Mouse (Mus musculus): ENCODE results near the gene Hoxc5. TPM values are rescaled to one million over a fixed set of nuclear protein-coding genes. Genes with fewer than 3 reads are reported as not detected.

Gene Hoxc5
- polyA plus RNA-seq, 1 experiment from 2014 or later: not detected

- Histone ChIP-seq H3K4me3 (ENCODE audit: low read depth, low read length) (no peak overlapping the region), H3K27me3 (ENCODE audit: insufficient read depth, low read length) (peaks cover 96% of the 10 kb centered on the region), H3K4me1 (ENCODE audit: insufficient read depth) (no peaks in the 10 kb centered on the region), H3K36me3 (replicated peaks; ENCODE audit: insufficient read depth, low read length) (no peaks in the 10 kb centered on the region), H3K9me3 (ENCODE audit: low read length) (no peaks in the 10 kb centered on the region), H3K27ac (ENCODE audit: low read depth) (no peak overlapping the region), H3K9ac (replicated peaks) (no peak overlapping the region), H3K4me2 (ENCODE audit: low read depth, low read length) (no peak overlapping the region)
- no peak for DNase-seq
- no peak for ATAC-seq
- TF ChIP-seq CTCF (IDR thresholded peaks at IDR 0.05; ENCODE audit: low read depth) (no peak), EP300 (IDR thresholded peaks at IDR 0.05; ENCODE audit: low read depth) (no peak)
- WGBS (ENCODE audit: insufficient replicate concordance): 8% methylated on average over 26 of the region's 26 CpGs
These were observed 2.0 kb upstream of the Hoxc5 start for GRCm38 (mm10) chr15:102965003-102965891.

GRCm38 (mm10) chr15:102965892-102966775 is 1.1 kb upstream of the Hoxc5 start:
- peak; percentile 73 for TF ChIP-seq CTCF (IDR thresholded peaks at IDR 0.05; ENCODE audit: low read depth)
- TF ChIP-seq EP300 (IDR thresholded peaks at IDR 0.05; ENCODE audit: low read depth): no peak
- DNase-seq (peak; percentile 77), ATAC-seq (0 out of 2 replicates have a peak, but pooled peaks have one; percentile 45)
- Histone ChIP-seq H3K27ac (ENCODE audit: low read depth) (no peak overlapping the region), H3K36me3 (replicated peaks; ENCODE audit: insufficient read depth, low read length) (no peaks in the 10 kb centered on the region), H3K27me3 (ENCODE audit: insufficient read depth, low read length) (peaks cover 97% of the 10 kb centered on the region), H3K9me3 (ENCODE audit: low read length) (no peaks in the 10 kb centered on the region), H3K4me1 (ENCODE audit: insufficient read depth) (no peaks in the 10 kb centered on the region), H3K4me2 (ENCODE audit: low read depth, low read length) (no peak overlapping the region), H3K9ac (replicated peaks) (no peak overlapping the region), H3K4me3 (ENCODE audit: low read depth, low read length) (no peak overlapping the region)
- WGBS (ENCODE audit: insufficient replicate concordance): 3% methylated on average over 28 of the region's 30 CpGs

GRCm38 (mm10) chr15:102966776-102967311 is 399 bp upstream of the Hoxc5 start, which contains the start of gene Hoxc10:
Gene Hoxc10, plus strand, starts transcription at chr15:102966796.
- no peak within 1 kb of the TSS for H3K4me3 ChIP-seq (ENCODE audit: low read depth, low read length)

GRCm38 (mm10) chr15:102967511-102968397 is 511 bp downstream of the Hoxc5 start:
- no peak for DNase-seq
- no peak overlapping the region for H3K4me3 ChIP-seq (ENCODE audit: low read depth, low read length)
- H3K9me3 ChIP-seq (ENCODE audit: low read length): no peaks in the 10 kb centered on the region
- H3K9ac ChIP-seq (replicated peaks): no peak overlapping the region
- no peak overlapping the region for H3K27ac ChIP-seq (ENCODE audit: low read depth)
- no peak for ATAC-seq
- TF ChIP-seq EP300 (IDR thresholded peaks at IDR 0.05; ENCODE audit: low read depth): no peak
- no peak for TF ChIP-seq CTCF (IDR thresholded peaks at IDR 0.05; ENCODE audit: low read depth)
- WGBS (ENCODE audit: insufficient replicate concordance): 4% methylated on average over 34 of the region's 34 CpGs
- H3K27me3 ChIP-seq (ENCODE audit: insufficient read depth, low read length): peaks cover 100% of the 10 kb centered on the region
- H3K36me3 ChIP-seq (replicated peaks; ENCODE audit: insufficient read depth, low read length): no peaks in the 10 kb centered on the region
- H3K4me2 ChIP-seq (ENCODE audit: low read depth, low read length): no peak overlapping the region
- no peaks in the 10 kb centered on the region for H3K4me1 ChIP-seq (ENCODE audit: insufficient read depth)

More at GRCm38 (mm10) chr15:102966776-102967311, 399 bp upstream of the Hoxc5 start, which contains the start of gene Hoxc10:
- H3K9me3 ChIP-seq (ENCODE audit: low read length): no peaks in the 10 kb centered on the region
- 2% methylated on average over 27 of the region's 27 CpGs for WGBS (ENCODE audit: insufficient replicate concordance)
- no peaks in the 10 kb centered on the region for H3K36me3 ChIP-seq (replicated peaks; ENCODE audit: insufficient read depth, low read length)
- no peak within 1 kb of the TSS for H3K9ac ChIP-seq (replicated peaks)
- H3K4me2 ChIP-seq (ENCODE audit: low read depth, low read length): no peak within 1 kb of the TSS
- peaks cover 98% of the 10 kb centered on the region for H3K27me3 ChIP-seq (ENCODE audit: insufficient read depth, low read length)
- ATAC-seq: no peak
- no peak within 1 kb of the TSS for H3K27ac ChIP-seq (ENCODE audit: low read depth)
- TF ChIP-seq CTCF (IDR thresholded peaks at IDR 0.05; ENCODE audit: low read depth) (no peak), EP300 (IDR thresholded peaks at IDR 0.05; ENCODE audit: low read depth) (no peak)
- no peak for DNase-seq
- no peaks in the 10 kb centered on the region for H3K4me1 ChIP-seq (ENCODE audit: insufficient read depth)

- no peak for ATAC-seq
- H3K4me3 ChIP-seq (ENCODE audit: low read depth, low read length): no peak overlapping the region
- H3K36me3 ChIP-seq (replicated peaks; ENCODE audit: insufficient read depth, low read length): no peaks in the 10 kb centered on the region
- peaks cover 100% of the 10 kb centered on the region for H3K27me3 ChIP-seq (ENCODE audit: insufficient read depth, low read length)
- no peak overlapping the region for H3K4me2 ChIP-seq (ENCODE audit: low read depth, low read length)
- no peak for DNase-seq
- WGBS (ENCODE audit: insufficient replicate concordance): 45% methylated on average over 1 of the region's 1 CpGs
- TF ChIP-seq EP300 (IDR thresholded peaks at IDR 0.05; ENCODE audit: low read depth) (no peak), CTCF (IDR thresholded peaks at IDR 0.05; ENCODE audit: low read depth) (no peak)
- H3K27ac ChIP-seq (ENCODE audit: low read depth): no peak overlapping the region
- H3K4me1 ChIP-seq (ENCODE audit: insufficient read depth): no peaks in the 10 kb centered on the region
- no peaks in the 10 kb centered on the region for H3K9me3 ChIP-seq (ENCODE audit: low read length)
- no peak overlapping the region for H3K9ac ChIP-seq (replicated peaks)
These were observed 2.1 kb downstream of the Hoxc5 start for GRCm38 (mm10) chr15:102969296-102969695.

All from liver, postnatal 0 days (tissue).